Mouse (Mus musculus) urinary bladder, postnatal 25 days (tissue): ENCODE data around the gene Alyref2.
"Not testable (repeated sequence)": the region's sequence is repeated elsewhere in the genome, so short reads cannot be mapped to it uniquely, and the experiment has no call there.

Experiments used
- DNase-seq: peaks from one replicate; pipeline ENCODE4 v3.0.0; 2022; ENCODE audit warnings: low spot score

The Alyref2 gene

GRCm38 (mm10) chr1:171503250-171503591 lies at the start of gene Alyref2:
Gene Alyref2 (plus strand): TSS chr1:171503478.
- DNase-seq, result peak; percentile 90

GRCm38 (mm10) chr1:171454926-171455325 lies 48.4 kb upstream of the Alyref2 start:
- DNase-seq, result no peak

DNA sequence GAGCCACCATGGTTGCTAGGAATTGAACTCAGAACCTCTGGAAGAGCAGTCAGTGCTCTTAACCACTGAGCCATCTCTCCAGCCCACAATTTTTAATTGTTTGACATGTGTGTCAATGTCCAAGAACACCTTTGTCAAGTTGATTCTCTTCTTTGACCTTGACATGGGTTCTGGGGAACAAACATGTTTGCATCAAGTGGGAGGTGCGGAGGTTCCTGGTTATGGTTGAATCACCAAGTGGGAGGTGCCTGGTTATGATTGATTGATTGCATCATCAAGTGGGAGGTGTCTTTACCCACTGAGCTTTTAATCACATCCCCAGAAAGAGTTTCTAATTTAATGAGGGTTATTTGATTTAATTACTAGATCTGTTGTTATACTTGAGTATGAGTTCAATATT lies 45.7 kb upstream of the Alyref2 start:
- DNase-seq, result no peak

DNA sequence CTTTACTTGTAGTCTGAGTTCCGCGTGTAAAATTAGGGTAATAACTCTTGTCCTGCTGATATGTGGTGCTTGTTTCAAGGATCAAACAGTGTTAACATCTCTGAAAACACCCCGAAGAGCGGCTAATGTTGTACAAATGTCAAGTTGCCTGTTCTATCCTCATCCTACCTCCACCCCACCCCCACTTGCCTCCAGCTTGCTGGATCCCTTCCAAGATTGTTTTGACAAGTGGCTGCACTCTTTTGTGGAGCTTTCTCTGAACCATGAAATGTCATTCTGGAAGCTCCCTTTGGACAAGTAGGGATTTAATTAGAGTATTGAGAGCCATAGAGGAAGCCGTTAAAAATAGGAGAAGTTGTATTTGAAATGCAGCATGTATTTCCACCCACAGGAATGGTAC lies 43.5 kb upstream of the Alyref2 start:
- no peak for DNase-seq

DNA sequence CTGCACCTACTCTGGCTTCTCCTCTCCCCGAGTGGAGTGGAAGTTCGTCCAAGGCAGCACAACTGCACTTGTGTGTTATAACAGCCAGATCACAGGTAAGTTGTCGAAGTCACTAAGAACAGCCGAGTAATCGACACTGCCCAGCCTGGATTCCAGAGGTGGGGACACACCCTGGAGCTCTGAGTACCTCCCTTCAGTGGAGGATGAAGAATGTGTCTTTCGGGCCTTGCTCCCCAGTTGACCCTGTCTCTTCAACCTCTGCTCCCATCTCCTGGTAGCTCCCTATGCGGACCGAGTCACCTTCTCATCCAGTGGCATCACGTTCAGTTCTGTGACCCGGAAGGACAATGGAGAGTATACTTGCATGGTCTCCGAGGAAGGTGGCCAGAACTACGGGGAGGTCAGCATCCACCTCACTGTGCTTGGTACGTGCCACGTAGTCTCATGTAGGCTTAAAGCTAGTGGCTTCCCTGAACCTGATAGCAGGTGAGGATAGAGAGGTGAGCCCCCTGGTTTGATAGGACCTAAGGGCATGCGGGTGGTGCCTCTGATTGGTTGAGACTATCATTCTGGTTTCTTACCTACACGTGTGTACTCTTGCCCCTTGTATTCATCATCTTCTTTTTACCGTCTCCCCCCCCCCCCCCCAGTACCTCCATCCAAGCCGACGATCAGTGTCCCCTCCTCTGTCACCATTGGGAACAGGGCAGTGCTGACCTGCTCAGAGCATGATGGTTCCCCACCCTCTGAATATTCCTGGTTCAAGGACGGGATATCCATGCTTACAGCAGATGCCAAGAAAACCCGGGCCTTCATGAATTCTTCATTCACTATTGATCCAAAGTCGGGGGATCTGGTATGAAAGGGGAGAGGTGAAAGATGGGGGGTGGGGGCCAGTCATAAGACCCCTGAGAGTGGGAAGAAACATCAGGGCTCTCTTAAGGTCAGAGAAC lies 42.5 kb upstream of the Alyref2 start:
- DNase-seq, result no peak

DNA sequence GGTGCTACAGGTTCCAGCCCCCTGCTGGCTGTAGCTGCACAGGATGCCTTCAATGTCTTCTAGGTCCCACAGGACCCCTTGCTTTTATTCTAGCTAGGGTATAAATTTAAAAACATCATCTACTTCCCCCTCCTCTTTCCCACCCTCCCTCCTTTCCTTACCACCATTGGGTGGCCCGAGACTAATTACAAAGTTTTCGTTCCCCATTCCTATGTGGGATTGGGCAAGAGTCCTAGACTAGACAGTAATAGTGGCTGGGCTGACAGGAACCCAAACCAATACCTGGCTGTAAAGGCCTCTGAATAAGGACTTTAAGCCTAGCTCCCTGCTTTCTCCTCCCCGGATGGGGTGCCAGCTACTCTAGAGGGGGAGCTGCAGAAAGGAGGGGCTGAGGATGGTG lies 40.1 kb upstream of the Alyref2 start:
- DNase-seq, result no peak

DNA sequence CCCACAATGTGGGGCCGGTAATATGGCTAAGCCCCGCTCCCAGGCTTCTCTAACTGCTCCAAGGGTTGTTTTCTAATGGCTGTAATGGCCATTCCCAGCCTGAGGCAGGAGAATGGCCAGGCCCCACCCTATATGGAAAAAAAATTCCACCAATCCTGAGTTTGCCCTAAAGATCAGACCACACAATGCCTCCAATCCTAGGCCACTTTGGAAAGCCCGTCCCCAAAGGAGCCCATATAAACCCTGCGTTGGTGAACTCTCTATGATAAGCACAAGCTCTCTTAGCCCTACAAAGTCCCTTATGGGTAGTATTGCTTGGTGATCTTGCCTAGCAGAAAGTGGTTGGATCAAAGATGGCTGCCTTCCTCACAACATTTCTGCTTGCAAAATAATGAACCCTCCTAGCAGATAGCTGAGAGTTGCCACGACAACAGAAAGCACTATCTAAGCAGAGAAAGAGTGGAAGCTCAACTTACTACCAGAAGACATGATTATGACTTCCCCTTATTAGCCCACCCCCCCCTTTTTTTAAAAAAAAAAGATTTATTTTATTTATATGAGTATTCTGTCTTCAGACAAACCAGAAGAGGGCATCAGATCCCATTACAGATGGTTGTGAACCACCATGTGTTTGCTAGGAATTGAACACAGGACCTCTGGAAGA lies 37.4 kb upstream of the Alyref2 start:
- no peak for DNase-seq

DNA sequence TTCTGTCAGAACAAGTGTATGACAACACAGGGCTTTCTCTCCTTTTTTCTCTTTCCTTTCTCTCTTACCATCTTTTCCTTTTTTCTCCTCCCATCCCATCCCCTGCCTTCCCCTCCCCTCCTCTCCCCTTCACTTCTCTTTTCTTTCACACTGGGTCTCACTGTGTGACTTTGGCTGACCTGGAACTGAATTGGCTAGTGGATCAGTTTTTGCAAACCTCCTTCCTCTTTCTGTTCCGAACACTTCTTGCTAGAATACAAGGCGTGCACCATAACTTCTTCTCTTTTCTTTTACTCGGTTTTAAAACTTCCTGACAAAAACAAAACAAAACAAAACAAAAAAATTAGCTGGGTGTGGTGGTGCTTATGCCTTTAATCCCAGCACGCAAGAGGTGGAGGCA lies 36.7 kb upstream of the Alyref2 start:
- DNase-seq, result no peak

DNA sequence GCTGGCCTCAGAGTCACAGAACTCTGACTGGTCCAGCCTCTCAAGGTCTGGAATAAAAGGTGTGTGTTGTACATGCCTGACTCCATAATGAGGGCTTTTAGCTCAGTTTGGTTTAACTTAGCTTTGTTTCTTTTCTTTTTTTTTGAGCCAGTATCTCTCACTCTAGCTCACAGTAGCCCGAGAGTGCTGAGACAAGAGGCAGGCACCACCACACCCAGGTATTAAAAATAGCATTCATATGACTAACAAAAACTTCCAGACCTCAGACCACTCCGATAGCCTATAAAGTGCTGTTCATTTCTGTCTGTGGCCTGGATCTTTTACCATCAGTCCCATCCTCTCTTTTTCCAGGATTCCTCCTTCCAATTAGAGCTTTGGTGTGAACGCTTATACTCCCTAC lies 33.6 kb upstream of the Alyref2 start:
- no peak for DNase-seq

DNA sequence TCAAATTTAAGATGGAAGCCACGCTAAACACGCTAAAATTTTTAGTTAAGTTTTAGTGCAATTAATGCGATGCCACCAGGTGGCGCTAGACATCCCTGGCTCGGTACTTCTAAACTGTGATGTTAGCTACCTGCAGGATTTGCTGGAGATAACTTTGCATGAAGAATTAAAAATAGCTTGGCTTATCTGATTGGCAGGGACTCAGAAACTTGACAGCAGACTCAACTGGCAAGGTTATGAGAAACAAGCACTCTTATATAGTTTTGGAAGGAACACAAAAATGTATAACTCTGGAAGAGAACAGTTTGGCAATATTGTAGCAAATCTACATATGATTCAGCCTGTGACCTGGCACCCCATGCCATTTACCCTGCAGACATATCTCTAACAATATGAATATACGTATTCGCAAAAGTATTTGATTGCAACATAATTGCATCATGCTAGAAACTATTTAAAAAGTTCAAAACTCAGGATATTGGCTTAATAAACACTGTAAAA lies 32.9 kb upstream of the Alyref2 start:
- peak; percentile 67 for DNase-seq

DNA sequence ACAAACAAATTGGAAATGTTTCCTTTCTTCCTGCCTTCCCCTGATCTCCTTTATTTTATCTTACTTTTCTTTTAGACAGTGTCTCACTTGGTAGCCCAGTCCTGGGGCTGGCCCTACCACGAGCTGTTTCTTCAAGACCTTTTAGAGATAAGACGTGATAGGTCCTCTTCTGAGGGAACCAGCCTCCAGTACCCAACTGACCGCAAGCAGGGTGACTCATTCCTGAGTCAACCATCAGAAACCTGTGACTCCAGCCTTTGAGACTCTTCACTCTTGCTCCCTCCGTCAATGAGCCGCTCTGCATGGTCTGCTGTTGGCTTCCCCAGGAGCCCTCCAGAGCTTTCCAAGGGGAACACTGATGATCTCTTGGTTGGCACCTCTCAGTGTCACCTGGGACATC lies 32.4 kb upstream of the Alyref2 start:
- no peak for DNase-seq

GRCm38 (mm10) chr1:171471452-171471851 lies 31.8 kb upstream of the Alyref2 start:
- DNase-seq, result no peak

DNA sequence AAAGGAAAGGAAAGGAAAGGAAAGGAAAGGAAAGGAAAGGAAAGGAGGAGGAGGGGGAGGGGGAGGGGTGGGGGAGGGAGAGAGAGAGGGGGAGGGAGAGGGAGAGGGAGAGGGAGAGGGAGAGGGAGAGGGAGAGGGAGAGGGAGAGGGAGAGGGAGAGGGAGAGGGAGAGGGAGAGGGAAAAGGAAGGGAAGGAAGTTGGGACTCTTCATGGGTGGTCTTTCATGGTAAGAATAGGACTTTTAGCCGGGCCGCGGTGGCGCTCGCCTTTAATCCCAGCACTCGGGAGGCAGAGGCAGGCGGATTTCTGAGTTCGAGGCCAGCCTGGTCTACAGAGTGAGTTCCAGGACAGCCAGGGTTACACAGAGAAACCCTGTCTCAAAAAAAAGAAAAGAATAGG lies 31.3 kb upstream of the Alyref2 start:
- not testable (repeated sequence) for DNase-seq

DNA sequence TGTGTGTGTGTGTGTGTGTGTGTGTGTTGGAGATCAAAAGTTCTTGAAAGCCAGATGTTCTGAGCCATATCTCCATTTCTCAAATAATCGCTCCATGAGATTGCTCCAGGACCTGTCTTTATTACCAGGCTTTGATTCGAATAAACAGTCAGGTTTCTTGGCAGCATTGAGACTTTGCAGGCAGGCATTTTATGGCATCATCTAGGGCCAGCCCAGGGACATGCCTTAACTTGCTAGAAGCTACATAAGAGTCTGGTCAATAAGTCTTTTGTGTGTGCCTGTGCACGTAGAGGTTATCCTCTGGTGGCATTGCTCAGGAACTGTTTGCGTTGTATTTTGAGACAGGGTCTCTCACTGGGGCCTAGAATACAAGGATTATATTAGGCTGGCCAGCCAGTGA lies 29.8 kb upstream of the Alyref2 start:
- no peak for DNase-seq

GRCm38 (mm10) chr1:171473920-171474640 lies 29.2 kb upstream of the Alyref2 start:
- DNase-seq, result no peak

DNA sequence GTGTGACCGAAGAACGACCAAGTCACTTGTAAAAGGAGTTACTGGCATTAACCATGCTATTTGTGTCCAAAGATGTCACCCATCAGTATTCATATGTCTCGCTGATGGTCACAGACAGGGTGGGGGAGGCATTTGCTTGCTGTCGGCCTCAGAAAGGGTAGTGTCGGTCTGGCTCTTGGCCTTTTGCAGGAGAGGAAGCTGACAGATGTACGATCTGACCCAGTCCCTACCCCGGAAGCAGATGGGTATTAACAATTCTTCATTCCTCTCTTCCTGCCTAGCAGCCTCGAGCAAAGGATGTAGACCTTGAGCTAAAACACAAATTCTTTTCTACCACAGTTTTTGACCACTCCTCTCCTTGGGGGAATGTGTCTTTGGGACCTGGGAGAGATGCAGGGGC lies 26.2 kb upstream of the Alyref2 start:
- DNase-seq, result no peak

DNA sequence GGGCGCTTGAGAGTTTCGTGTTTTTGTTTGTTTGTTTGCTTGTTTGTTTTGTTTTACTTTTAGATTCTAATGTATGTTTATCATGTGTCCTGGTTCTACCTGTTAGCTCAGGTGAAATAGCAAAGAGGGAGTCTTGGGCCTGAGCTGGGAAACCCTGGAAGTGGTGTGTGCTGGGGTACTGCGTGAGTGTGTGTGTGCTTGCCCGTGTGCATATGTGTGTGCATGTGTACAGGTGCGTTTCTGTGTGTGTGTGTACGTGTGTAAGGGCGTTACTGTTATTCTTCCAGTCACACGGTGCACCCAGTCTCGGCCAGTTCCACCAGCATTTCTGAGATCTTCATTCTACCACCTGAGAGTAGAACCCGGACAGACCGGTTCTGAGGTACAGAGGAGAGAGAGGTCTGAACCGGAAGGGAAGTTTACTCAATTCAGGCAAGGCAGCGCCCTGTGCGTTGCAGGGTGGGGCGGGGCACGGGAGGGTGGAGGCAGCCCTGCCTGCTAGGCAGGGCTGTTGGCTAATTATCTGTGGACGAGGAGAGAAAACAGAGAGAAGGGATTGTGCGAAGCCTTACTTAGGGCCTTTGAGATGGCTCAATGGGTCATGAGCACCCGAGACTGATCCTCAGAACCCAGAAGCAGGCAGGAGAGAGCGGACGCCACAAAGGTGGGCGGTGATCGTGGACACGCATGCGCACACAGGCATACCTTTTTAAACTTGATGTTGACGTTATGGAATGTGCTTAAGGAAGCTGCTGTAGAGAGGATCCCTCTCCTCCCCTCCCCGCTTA lies 25.3 kb upstream of the Alyref2 start:
- peak; percentile 56 for DNase-seq

DNA sequence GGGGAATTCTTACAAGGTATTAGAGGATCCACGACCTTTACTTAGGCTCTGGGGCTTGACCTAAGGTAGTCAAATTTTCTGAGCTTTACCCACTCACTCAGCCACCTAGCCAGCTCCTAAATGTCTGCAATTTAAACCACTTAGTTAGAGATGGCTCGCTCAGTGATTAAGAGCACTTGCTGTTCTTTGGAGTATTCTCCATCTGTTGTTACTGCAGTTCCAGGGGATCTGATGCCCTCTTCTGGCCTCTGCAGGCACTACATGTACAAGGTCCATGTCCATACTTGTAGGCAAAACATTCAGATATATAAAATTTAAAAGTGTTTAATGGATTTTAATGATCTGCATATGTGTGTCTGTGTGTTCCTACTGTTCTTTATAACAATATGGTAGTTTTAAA lies 24.3 kb upstream of the Alyref2 start:
- peak; percentile 63 for DNase-seq

DNA sequence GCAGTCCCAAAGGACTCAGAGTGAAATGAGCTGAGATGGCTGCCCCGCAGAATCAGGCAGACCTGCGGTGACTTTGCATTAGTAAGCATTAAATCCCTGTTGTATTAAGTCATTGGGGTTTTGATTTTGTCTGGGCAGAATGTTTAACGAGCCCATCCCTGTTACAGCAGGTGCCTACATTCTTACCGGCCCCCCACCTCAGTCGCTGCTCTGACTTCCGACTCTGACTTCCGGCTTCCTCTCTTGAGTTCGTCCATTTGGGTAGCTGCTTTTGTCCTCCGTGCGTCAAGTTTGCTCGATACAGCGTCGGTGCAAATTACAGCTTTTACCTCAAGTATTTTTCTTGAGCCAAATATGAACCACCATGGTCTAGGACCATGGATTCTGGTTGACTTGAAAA lies 9.0 kb upstream of the Alyref2 start:
- DNase-seq, result no peak

DNA sequence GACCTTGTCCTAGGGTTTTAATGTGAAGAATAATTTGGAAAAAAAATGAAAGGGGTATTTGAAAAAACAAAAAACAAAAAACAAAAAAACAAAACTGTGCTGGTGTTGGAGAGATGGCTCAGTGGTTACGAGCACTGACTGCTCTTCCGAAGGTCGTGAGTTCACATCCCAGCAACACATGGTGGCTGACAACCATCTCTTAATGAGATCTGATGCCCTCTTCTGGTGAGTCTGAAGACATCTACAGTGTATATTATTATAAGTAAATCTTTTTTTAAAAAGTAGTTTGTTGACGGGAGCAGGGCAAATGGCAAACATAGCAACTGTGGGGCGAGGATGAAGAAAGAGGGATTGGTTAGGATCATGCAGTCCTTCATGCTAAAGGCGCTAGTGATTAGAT lies 7.9 kb upstream of the Alyref2 start:
- DNase-seq, result no peak

GRCm38 (mm10) chr1:171499856-171500255 lies 3.4 kb upstream of the Alyref2 start:
- DNase-seq, result no peak
